Mouse (Mus musculus): ENCODE measurements at regions not wholly inside any gene's neighbourhood (a gene's known extent, or its start where the extent isn't known, plus 50 kb on each side); places are given as distances from the start of the nearest gene placed in this dataset.
A peak's percentile ranks its signal among the peaks of the same experiment; 100 is the strongest.

- TF ChIP-seq NELFE (IDR thresholded peaks at IDR 0.05; ENCODE audit: low read depth, low read length) (no peak), EP300 (IDR thresholded peaks at IDR 0.05; ENCODE audit: low read depth in 1 of 2, low read length in 2 of 2) (peak; percentile 41 to 68; a peak in 2 of 4 replicates), SMC3 (IDR thresholded peaks at IDR 0.05; ENCODE audit: low read depth, low read length) (no peak)
Observed at GRCm38 (mm10) chr11:111747947-111748322, 682.0 kb downstream of the Kcnj2 start (continued).

GRCm38 (mm10) chr11:111748496-111748895, 682.5 kb downstream of the Kcnj2 start:
- no peak overlapping the region for H3K27ac ChIP-seq (ENCODE audit: control insufficient read depth, low read depth, low read length)
- H3K4me1 ChIP-seq (ENCODE audit: control insufficient read depth in 1 of 2, insufficient read depth in 2 of 2, low read length in 2 of 2) = no peaks in the 10 kb centered on the region
- H3K27me3 ChIP-seq (ENCODE audit: control insufficient read depth in 1 of 2, insufficient read depth in 2 of 2, low read length in 2 of 2) = no peaks in the 10 kb centered on the region
- no peak overlapping the region for H3K4me3 ChIP-seq (ENCODE audit: control insufficient read depth in 1 of 2, insufficient read depth in 1 of 2, low read depth in 2 of 2, low read length in 2 of 2)
- TF ChIP-seq POLR2AphosphoS2 (IDR thresholded peaks at IDR 0.05; ENCODE audit: low read length) (no peak), MYB (IDR thresholded peaks at IDR 0.05; ENCODE audit: low read depth, low read length) (no peak), MEF2A (IDR thresholded peaks at IDR 0.05; ENCODE audit: extremely low read depth, insufficient replicate concordance, low read depth, low read length, poor library complexity, severe bottlenecking) (no peak), TBP (IDR thresholded peaks at IDR 0.05; ENCODE audit: low read depth, low read length) (no peak), MAZ (IDR thresholded peaks at IDR 0.05; ENCODE audit: low read depth, low read length) (no peak), TAL1 (IDR thresholded peaks at IDR 0.05; ENCODE audit: low read length) (no peak), POLR2A (IDR thresholded peaks at IDR 0.05; ENCODE audit: control insufficient read depth in 1 of 2, insufficient read depth in 1 of 2, low read depth in 1 of 2, low read length in 2 of 2, poor library complexity in 1 of 2) (no peak), RCOR1 (IDR thresholded peaks at IDR 0.05; ENCODE audit: low read depth, low read length) (no peak), MXI1 (IDR thresholded peaks at IDR 0.05; ENCODE audit: low read depth, low read length) (no peak), ETS1 (IDR thresholded peaks at IDR 0.05; ENCODE audit: low read depth, low read length) (no peak), UBTF (IDR thresholded peaks at IDR 0.05; ENCODE audit: borderline replicate concordance, insufficient read depth, low read depth, low read length) (no peak), E2F4 (IDR thresholded peaks at IDR 0.05; ENCODE audit: borderline replicate concordance, low read depth, low read length) (no peak), GABPA (IDR thresholded peaks at IDR 0.05; ENCODE audit: low read depth, low read length) (no peak), SMC3 (IDR thresholded peaks at IDR 0.05; ENCODE audit: low read depth, low read length) (no peak), CHD1 (IDR thresholded peaks at IDR 0.05; ENCODE audit: low read depth, low read length) (no peak), USF2 (IDR thresholded peaks at IDR 0.05; ENCODE audit: borderline replicate concordance in 1 of 2, insufficient read depth in 1 of 2, low read depth in 1 of 2, low read length in 2 of 2) (no peak), JUND (IDR thresholded peaks at IDR 0.05; ENCODE audit: low read depth, low read length) (no peak), TCF12 (IDR thresholded peaks at IDR 0.05; ENCODE audit: low read depth, low read length) (no peak)
- no peak overlapping the region for H3K9ac ChIP-seq (ENCODE audit: control insufficient read depth, low read depth, low read length, poor library complexity, severe bottlenecking)
- no peaks in the 10 kb centered on the region for H3K9me3 ChIP-seq (replicated peaks; ENCODE audit: insufficient read depth, low read length)
- no peaks in the 10 kb centered on the region for H3K79me2 ChIP-seq (ENCODE audit: control insufficient read depth, insufficient read depth, low read length, poor library complexity)
- H3K36me3 ChIP-seq (ENCODE audit: control insufficient read depth in 1 of 2, insufficient read depth in 2 of 2, low read length in 2 of 2) = no peaks in the 10 kb centered on the region
- DNase-seq (ENCODE audit: low read depth, low spot score) = no peak
